25 mouse cellular contexts compared by ENCODE assay signal in the genomic region with DNA sequence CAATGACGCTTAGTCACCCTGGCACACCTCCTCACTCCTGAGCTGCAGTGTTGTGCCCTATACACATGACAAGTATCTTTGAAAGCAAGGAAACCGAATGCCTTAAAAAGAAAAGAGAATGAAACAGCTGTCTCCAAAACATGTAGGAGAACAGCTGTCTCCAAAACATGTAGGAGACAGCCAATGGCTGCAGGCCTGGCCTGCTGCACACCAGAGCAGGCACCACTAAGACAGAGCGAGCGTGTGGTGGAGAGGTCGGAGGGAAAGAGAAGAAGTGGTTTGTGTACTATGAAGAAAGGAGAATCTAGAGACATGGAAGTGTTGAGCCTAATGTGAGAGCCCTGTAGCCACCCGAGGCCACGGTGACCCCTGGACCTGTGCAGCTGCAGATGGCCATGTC.
DNase-seq lines count a peak whose midpoint lies in the region; ATAC-seq and TF ChIP-seq lines count a peak whose summit lies in the region.
"Had no signal": no experiment of that assay in that cellular context is flagged by ENCODE, and none has a peak within 500 bp of the region (broad histone marks: within the 10 kb centered on the region; RNA-seq: fewer than 3 reads in every experiment).

No protein-coding gene starts in this region.

- peak; percentile 33; the same call in 1 of the 2 replicates for ATAC-seq in embryonic facial prominence, embryonic 14.5 days (ENCODE audit: low read depth)
- 0 out of 2 replicates have a peak, but pooled peaks have one; percentile 25 for ATAC-seq in heart, embryonic 12.5 days (ENCODE audit: insufficient number of reproducible peaks, low FRiP score)
- ATAC-seq in limb, embryonic 14.5 days (ENCODE audit: low FRiP score, low read depth): 0 out of 2 replicates have a peak, but pooled peaks have one; percentile 60
- ATAC-seq: activated CD4-positive, CD25-positive, alpha-beta regulatory T cell, adult 4 months; CD4-positive, CD25-positive, alpha-beta regulatory T cell, adult 4 months; forebrain, embryonic 13.5 days; forebrain, embryonic 15.5 days; forebrain, postnatal 0 days; Patski had no signal

- 75% methylated on average over 7 of the region's 7 CpGs for WGBS in embryonic facial prominence, embryonic 14.5 days
- WGBS in embryonic facial prominence, embryonic 10.5 days: 85% methylated on average over 7 of the region's 7 CpGs
- WGBS in heart, embryonic 12.5 days: 85% methylated on average over 7 of the region's 7 CpGs
- WGBS in limb, embryonic 14.5 days: 79% methylated on average over 7 of the region's 7 CpGs

- H3K9ac ChIP-seq in embryonic facial prominence, embryonic 14.5 days (ENCODE audit: low read depth, low read length): no peak overlapping the region
- no peak overlapping the region for H3K9ac ChIP-seq in heart, embryonic 12.5 days
- H3K9ac ChIP-seq in limb, embryonic 14.5 days (ENCODE audit: low read depth, low read length, severe bottlenecking): no peak overlapping the region
- H3K9ac ChIP-seq: embryonic facial prominence, embryonic 13.5 days; forebrain, embryonic 13.5 days; forebrain, embryonic 15.5 days; forebrain, postnatal 0 days had no signal

- intact Hi-C loops in heart, postnatal 36 days (cut with DNase I): no loop called here

- H3K27ac ChIP-seq in embryonic facial prominence, embryonic 14.5 days (replicated peaks; ENCODE audit: low read depth, low read length): no peak overlapping the region
- H3K27ac ChIP-seq in embryonic facial prominence, embryonic 10.5 days (replicated peaks): no peak overlapping the region
- H3K27ac ChIP-seq in heart, embryonic 12.5 days (ENCODE audit: poor library complexity, severe bottlenecking): no peak overlapping the region
- no peak overlapping the region for H3K27ac ChIP-seq in limb, embryonic 14.5 days (replicated peaks; ENCODE audit: low read depth, low read length)
- H3K27ac ChIP-seq: embryonic facial prominence, embryonic 13.5 days; forebrain, embryonic 13.5 days; forebrain, embryonic 15.5 days had no signal

- no peaks in the 10 kb centered on the region for H3K4me1 ChIP-seq in embryonic facial prominence, embryonic 14.5 days (ENCODE audit: control insufficient read depth, insufficient read depth, low read length)
- H3K4me1 ChIP-seq in embryonic facial prominence, embryonic 10.5 days: no peaks in the 10 kb centered on the region
- H3K4me1 ChIP-seq in heart, embryonic 12.5 days (replicated peaks): no peaks in the 10 kb centered on the region
- H3K4me1 ChIP-seq in limb, embryonic 14.5 days (ENCODE audit: control insufficient read depth, insufficient read depth, low read length): peaks cover 4% of the 10 kb centered on the region; the same call in 1 of the 2 replicates
- H3K4me1 ChIP-seq: embryonic facial prominence, embryonic 13.5 days; forebrain, embryonic 13.5 days; forebrain, embryonic 15.5 days had no signal

- no peaks in the 10 kb centered on the region for H3K9me3 ChIP-seq in embryonic facial prominence, embryonic 14.5 days (ENCODE audit: control insufficient read depth, low read length)
- no peaks in the 10 kb centered on the region for H3K9me3 ChIP-seq in embryonic facial prominence, embryonic 10.5 days
- no peaks in the 10 kb centered on the region for H3K9me3 ChIP-seq in heart, embryonic 12.5 days (replicated peaks)
- no peaks in the 10 kb centered on the region for H3K9me3 ChIP-seq in limb, embryonic 14.5 days (ENCODE audit: control insufficient read depth, low read length)
- H3K9me3 ChIP-seq: embryonic facial prominence, embryonic 13.5 days; forebrain, embryonic 13.5 days; forebrain, embryonic 15.5 days had no signal

- H3K4me3 ChIP-seq in embryonic facial prominence, embryonic 14.5 days (ENCODE audit: low read depth, low read length): no peak overlapping the region
- no peak overlapping the region for H3K4me3 ChIP-seq in embryonic facial prominence, embryonic 10.5 days
- H3K4me3 ChIP-seq in heart, embryonic 12.5 days: no peak overlapping the region
- no peak overlapping the region for H3K4me3 ChIP-seq in limb, embryonic 14.5 days (replicated peaks; ENCODE audit: low read length)
- H3K4me3 ChIP-seq: embryonic facial prominence, embryonic 13.5 days; forebrain, embryonic 13.5 days; forebrain, embryonic 15.5 days had no signal

- no peaks in the 10 kb centered on the region for H3K36me3 ChIP-seq in embryonic facial prominence, embryonic 14.5 days (ENCODE audit: control insufficient read depth, insufficient read depth, low read length)
- H3K36me3 ChIP-seq in embryonic facial prominence, embryonic 10.5 days (replicated peaks): no peaks in the 10 kb centered on the region
- no peaks in the 10 kb centered on the region for H3K36me3 ChIP-seq in heart, embryonic 12.5 days
- H3K36me3 ChIP-seq in limb, embryonic 14.5 days (ENCODE audit: control insufficient read depth, insufficient read depth, low read length): no peaks in the 10 kb centered on the region
- H3K36me3 ChIP-seq: embryonic facial prominence, embryonic 13.5 days; forebrain, embryonic 15.5 days; G1E had no signal

- DNase-seq in embryonic facial prominence, embryonic 14.5 days (ENCODE audit: low spot score): no peak
- DNase-seq in embryonic facial prominence, embryonic 10.5 days (ENCODE audit: low spot score): no peak
- DNase-seq in heart, postnatal 36 days: no peak
- DNase-seq in brain, adult 2 months (ENCODE audit: low read depth, low spot score): peak; percentile 25
- DNase-seq in limb, embryonic 14.5 days (ENCODE audit: low spot score): no peak
- no peak for DNase-seq in cerebellum, postnatal 25 days
- DNase-seq: adrenal gland, adult 8-10 months; adrenal gland, postnatal 14 days; adrenal gland, postnatal 36 days; B cell, adult 2 months; cerebellum, adult 11 months; cerebellum, adult 18-20 months; cerebellum, adult 8-10 months; cerebellum, adult 9-11 months; cerebellum, postnatal 14 days; forebrain, postnatal 0 days had no signal

- TF ChIP-seq POLR2A in limb, embryonic 14.5 days (IDR thresholded peaks at IDR 0.05; ENCODE audit: borderline replicate concordance, extremely low read depth, insufficient read depth, insufficient read length): no peak

- H3K4me2 ChIP-seq in embryonic facial prominence, embryonic 14.5 days (ENCODE audit: low read depth, low read length): no peak overlapping the region
- H3K4me2 ChIP-seq in heart, embryonic 12.5 days: no peak overlapping the region
- no peak overlapping the region for H3K4me2 ChIP-seq in limb, embryonic 14.5 days (replicated peaks; ENCODE audit: low read depth, low read length, severe bottlenecking)
- H3K4me2 ChIP-seq: embryonic facial prominence, embryonic 13.5 days; forebrain, embryonic 13.5 days; forebrain, embryonic 15.5 days had no signal

- no peaks in the 10 kb centered on the region for H3K27me3 ChIP-seq in embryonic facial prominence, embryonic 14.5 days (replicated peaks; ENCODE audit: control insufficient read depth, insufficient read depth, low read length)
- H3K27me3 ChIP-seq in embryonic facial prominence, embryonic 10.5 days (replicated peaks; ENCODE audit: low read depth, poor library complexity, severe bottlenecking): no peaks in the 10 kb centered on the region
- H3K27me3 ChIP-seq in heart, embryonic 12.5 days (replicated peaks): no peaks in the 10 kb centered on the region
- no peaks in the 10 kb centered on the region for H3K27me3 ChIP-seq in limb, embryonic 14.5 days (ENCODE audit: control insufficient read depth, insufficient read depth, low read length)
- H3K27me3 ChIP-seq: CH12.LX; embryonic facial prominence, embryonic 13.5 days; forebrain, embryonic 13.5 days; forebrain, embryonic 15.5 days; Patski had no signal
